Mouse (Mus musculus): ENCODE results near the gene Plod1.

The Plod1 gene

DNA sequence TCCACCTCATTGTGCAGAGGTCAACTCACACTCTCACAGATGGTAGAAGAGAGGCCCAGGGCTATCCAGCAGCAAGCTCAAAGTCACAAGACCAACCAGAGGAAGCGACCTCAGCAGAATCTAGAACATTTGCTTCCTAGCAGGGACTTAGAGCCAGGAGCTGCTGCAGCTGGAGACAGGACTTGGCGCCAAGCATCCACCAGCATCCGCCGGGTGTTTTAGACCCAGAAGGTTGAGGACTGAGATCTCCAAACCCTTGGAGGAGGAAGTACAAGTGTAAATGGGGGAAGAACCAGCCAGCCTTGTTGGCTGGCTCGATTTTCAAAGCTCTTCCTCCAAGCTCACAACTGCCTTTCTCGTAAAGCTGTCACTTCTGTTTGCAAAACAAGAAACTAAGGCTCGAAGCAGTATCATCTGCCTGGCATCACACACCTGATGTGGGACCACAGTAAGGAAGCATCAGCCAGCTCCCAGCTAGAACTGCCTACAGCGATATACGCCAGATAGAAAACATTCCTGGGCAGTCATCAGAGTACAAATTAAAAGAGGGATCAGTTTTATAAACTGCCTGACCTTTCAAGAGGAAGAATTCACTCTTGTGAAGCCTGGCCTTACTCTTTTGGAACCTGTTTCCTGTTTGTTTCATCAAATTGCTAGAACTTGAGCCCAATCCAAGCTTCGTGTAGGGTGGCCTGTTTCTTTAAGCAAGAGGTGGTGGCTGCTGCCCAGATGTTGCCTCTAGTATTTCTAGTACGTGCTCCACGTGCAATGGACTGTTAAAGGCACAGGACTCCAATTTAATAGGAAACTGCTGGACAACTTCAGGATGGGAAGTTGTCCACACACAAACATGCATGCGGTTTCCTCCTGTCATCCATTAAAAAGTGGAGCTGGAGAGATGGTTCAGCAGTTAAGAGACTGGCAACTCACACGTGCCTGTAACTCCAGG, 1.9 kb upstream of the Plod1 start:
- ATAC-seq (ENCODE audit: low TSS enrichment) = no peak

- ATAC-seq (ENCODE audit: low TSS enrichment) = no peak
Observed at GRCm38 (mm10) chr4:147937486-147937885, 919 bp upstream of the Plod1 start.

DNA sequence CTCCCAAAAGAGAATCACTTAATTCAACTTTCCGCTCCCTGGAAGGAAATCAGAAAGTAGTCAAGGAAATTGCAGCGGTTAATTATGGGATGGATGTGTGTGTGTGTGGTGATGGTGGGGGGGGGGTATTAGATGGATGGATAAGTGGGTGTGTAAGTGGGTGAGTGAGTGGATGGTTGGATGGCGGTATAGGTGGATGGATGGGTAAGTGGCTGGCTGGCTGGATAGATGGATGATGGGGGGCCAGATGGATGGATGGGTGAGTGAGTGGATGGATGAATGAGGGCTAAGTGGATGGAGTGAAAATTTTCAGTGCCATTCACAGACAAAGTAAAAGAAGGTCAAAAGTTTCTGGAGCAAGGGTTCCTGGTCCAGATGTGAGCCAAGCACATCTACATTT, 454 bp upstream of the Plod1 start:
- ATAC-seq (ENCODE audit: low TSS enrichment) = no peak

DNA sequence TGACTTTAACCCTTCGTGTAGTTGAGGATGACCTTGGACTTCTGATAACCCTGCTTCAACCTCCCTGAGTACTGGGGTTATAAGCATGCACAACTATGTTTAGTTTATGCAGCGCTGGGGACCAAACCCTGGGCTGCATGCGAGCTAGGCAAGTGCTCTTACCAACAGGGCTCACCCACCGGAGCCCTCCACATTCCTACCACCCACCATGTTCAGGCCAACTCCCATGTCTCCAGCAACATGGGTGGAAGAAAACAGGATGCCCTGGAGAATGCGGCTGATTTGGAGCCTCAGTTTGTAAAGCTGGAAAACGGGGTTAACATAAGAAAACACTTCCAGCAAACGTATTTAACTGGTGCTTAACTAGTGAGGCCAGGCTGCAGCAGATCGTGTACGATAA, 663 bp downstream of the Plod1 start:
- no peak for ATAC-seq (ENCODE audit: low TSS enrichment)

DNA sequence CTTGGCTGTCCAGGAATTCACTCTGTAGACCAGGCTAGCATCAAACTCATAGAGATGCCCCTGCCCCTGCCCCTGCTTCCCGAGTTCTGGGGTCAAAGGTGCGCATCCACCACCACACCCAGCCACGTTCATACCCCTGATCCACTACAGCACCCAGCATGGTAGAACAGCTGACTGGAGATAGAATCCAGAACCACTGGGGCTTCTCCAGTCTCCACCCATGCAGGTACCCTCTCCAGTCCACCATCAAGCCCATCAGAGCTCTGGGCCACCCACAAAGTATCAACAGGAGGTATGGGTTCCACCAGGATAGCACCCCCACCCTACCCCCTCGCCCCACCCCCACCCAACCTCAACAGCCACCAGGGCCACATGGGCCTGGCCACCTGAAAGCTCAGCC, 2.0 kb downstream of the Plod1 start:
- no peak for ATAC-seq (ENCODE audit: low TSS enrichment)

GRCm38 (mm10) chr4:147934134-147934533, 2.4 kb downstream of the Plod1 start:
- no peak for ATAC-seq (ENCODE audit: low TSS enrichment)

- no peak for ATAC-seq (ENCODE audit: low TSS enrichment)
Observed at GRCm38 (mm10) chr4:147930946-147931345, 5.6 kb downstream of the Plod1 start.

DNA sequence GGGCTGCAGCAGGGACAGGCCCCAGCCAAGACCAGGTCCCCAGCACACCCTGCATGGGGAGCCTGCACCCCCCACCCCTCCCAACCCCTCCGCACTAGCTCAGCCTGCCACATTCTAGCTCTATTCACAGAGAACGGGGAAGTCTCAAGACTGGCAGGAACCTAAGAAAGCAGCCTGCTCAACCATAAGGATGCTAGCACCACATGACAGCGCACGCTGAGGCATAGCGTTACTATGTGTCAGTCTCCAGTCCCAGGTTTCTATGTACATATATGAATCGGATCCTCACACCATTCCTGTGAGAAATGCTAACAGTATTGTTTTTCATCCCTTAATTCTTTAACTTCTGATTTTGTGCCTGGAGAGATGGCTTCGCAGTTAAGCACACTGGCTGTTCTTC, 8.0 kb downstream of the Plod1 start:
- no peak for ATAC-seq (ENCODE audit: low TSS enrichment)

DNA sequence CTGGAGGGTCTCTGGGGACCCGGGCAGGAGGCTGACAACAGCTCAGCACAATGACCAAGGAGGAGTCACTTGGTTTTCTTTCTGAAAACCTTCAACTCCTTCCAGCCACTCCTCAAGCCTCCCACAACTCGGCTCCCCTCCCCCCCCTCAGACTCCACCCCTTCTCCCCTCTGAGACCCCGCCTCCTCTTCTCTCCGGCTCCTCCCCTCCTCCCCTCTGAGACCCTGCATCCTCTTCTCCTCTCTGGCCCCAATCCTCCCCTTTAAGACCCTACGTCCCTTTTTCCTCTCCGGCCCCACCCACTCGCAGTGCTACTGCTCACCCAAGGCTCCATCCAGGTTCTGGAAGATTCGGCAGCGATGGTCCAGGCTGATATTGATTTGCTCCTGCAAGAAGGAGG, 8.4 kb downstream of the Plod1 start:
- no peak for ATAC-seq (ENCODE audit: low TSS enrichment)

GRCm38 (mm10) chr4:147927705-147928104, 8.9 kb downstream of the Plod1 start:
- no peak for ATAC-seq (ENCODE audit: low TSS enrichment)

GRCm38 (mm10) chr4:147922341-147922740, 14.2 kb downstream of the Plod1 start:
- ATAC-seq (ENCODE audit: low TSS enrichment) = no peak

- no peak for ATAC-seq (ENCODE audit: low TSS enrichment)
Observed at GRCm38 (mm10) chr4:147920973-147921372, 15.6 kb downstream of the Plod1 start.

DNA sequence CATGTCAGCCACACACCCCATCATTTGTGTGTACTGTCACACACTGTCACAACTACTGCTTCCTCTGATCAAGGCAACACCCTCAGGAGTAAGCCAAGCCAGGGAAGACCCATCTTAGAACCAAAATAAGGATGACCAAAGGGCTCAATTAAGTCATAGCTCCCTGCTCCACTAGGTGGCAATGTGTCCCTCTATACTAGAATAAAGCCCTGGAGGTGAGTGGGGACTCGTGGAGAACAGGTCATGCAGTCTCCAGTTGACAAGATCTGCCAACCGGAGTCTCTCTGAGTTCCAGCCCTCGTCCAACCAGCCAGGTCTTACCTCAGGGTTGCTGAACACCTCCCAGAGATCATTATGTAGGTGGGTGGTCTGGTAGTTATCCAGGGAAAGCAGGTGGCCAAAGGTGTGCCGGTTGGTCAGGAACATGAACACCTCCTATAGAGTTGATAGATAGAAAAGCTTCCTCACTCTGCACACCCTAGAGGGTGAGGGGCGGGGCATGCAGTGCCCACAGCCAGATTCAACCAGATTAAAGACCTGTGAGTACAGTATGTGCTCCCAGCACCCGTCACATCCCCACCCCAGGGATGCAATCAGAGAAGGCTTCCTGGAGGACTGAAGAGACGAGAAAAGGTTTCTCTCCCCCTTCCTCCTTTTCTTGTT, 18.0 kb downstream of the Plod1 start:
- ATAC-seq (ENCODE audit: low TSS enrichment) = peak; percentile 72; the same call in 1 of the 2 replicates

DNA sequence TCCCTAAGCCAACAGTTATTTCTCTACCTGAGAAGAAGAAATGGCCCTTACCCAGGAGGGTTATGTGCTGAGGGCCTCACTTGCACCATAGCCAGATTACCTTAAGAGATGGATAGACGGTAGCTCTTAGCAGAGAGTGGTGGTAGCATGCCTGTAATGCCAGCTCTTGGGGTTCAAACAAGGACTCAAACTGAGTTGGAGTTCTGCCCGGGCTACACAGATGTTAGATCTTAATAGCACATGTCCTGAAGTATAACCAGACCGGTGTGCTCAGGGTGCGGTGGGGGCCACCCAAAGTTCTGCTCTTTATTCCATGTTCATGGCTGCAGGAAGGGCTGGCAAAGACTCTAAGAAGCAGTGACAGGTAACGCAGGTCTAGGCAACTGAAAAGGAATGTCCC, 27.1 kb downstream of the Plod1 start:
- no peak for ATAC-seq (ENCODE audit: low TSS enrichment)

GRCm38 (mm10) chr4:147906230-147906629, 30.3 kb downstream of the Plod1 start:
- no peak for ATAC-seq (ENCODE audit: low TSS enrichment)

GRCm38 (mm10) chr4:147905090-147905659, 31.4 kb downstream of the Plod1 start:
- ATAC-seq (ENCODE audit: low TSS enrichment) = 0 out of 2 replicates have a peak, but pooled peaks have one; percentile 17

GRCm38 (mm10) chr4:147904313-147905089, 32.1 kb downstream of the Plod1 start, which contains the start of gene Mfn2:
Gene Mfn2, minus strand, starts transcription at chr4:147904704.
- ATAC-seq (ENCODE audit: low TSS enrichment) = peak; percentile 94

DNA sequence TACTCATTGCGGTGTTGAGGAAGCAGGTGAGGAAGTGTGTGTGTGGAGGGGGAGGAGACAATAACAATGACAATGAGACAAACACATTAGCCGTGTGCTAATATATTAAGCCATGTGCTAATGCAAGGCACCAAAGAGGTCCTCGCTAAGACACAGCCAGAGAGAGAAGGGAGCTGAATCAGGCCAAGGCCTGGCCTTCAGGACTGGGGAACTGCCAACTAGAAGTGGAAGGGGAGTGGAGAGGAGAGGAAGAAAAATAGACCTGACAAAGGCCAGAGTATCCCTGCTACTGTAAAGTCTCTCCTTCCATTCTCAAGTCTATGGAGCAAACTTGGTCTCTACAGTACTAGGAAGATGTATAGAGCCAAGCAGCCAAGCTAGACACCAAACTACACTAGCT, 33.0 kb downstream of the Plod1 start:
- ATAC-seq (ENCODE audit: low TSS enrichment) = no peak

- no peak for ATAC-seq (ENCODE audit: low TSS enrichment)
Observed at GRCm38 (mm10) chr4:147902906-147903500, 33.6 kb downstream of the Plod1 start.

DNA sequence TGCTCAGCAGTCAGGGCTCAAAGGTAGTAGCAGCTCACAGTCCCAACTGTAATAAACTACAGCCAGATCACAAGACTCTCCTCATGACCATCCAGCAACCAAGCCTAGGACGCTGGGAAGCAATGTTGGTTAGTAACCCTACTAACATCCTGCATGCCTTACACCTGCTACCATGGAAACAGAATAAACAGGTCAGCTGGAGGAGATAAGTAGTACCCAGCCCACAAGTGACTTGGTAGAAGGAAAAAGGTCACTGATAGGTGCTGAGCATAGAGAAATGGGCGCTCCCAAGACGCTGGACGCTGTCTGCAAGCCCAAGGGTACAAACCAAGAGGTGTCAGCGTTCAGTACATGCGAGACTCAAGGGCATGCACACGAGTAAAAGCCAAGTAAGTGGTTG, 36.1 kb downstream of the Plod1 start:
- no peak for ATAC-seq (ENCODE audit: low TSS enrichment)

GRCm38 (mm10) chr4:147897348-147897747, 39.2 kb downstream of the Plod1 start:
- ATAC-seq (ENCODE audit: low TSS enrichment) = peak; percentile 72
